Mouse (Mus musculus) neural tube, embryonic 15.5 days (tissue): ENCODE measurements around the gene Hyou1. TPM values are rescaled to one million over a fixed set of nuclear protein-coding genes. Genes with fewer than 3 reads are reported as not detected.
"Not testable (repeated sequence)": the region's sequence is repeated elsewhere in the genome, so short reads cannot be mapped to it uniquely, and the experiment has no call there.

Experiments used
- ATAC-seq: fragments of 200-750 bp; cut with Nextera tagmentation; 2 replicates; pipeline ENCODE4 v1.8.0; 2017; ENCODE audit warnings: mild to moderate bottlenecking, moderate TSS enrichment, moderate library complexity; ENCODE audit not compliant: low FRiP score
- H3K27ac ChIP-seq: fragments of 300-500 bp; sonication (generic); replicated peaks from 2 replicates; pipeline ENCODE4 v1.5.1; 2015; ENCODE audit warnings: mild to moderate bottlenecking, inconsistent platforms
- H3K27me3 ChIP-seq: fragments of 300-500 bp; sonication (generic); replicated peaks from 2 replicates; pipeline ENCODE4 v1.6.1; 2015; ENCODE audit warnings: inconsistent platforms
- H3K36me3 ChIP-seq: fragments of 300-500 bp; sonication (generic); 2 replicates; pipeline ENCODE4 v1.6.1; 2015; ENCODE audit warnings: inconsistent platforms
- H3K4me1 ChIP-seq: fragments of 300-500 bp; sonication (generic); 2 replicates; pipeline ENCODE4 v1.6.1; 2015; ENCODE audit warnings: inconsistent platforms
- H3K4me2 ChIP-seq: fragments of 300-500 bp; sonication (generic); 2 replicates; pipeline ENCODE4 v1.6.1; 2015; ENCODE audit warnings: inconsistent platforms, mild to moderate bottlenecking, moderate library complexity
- H3K4me3 ChIP-seq: fragments of 300-500 bp; sonication (generic); replicated peaks from 2 replicates; pipeline ENCODE4 v1.5.1; 2015; ENCODE audit warnings: mild to moderate bottlenecking, inconsistent platforms
- H3K9ac ChIP-seq: fragments of 300-500 bp; sonication (generic); replicated peaks from 2 replicates; pipeline ENCODE4 v1.6.1; 2015; ENCODE audit warnings: mild to moderate bottlenecking, inconsistent platforms
- H3K9me3 ChIP-seq: fragments of 300-500 bp; sonication (generic); replicated peaks from 2 replicates; pipeline ENCODE4 v1.6.1; 2016; ENCODE audit warnings: inconsistent platforms
- WGBS: fragments of 180-500 bp; shearing (Covaris S2); methylation state at CpG from one replicate; pipeline ENCODE4 v1.1.7; 2015; ENCODE audit warnings: mixed read lengths; 5-methylcytosine and 5-hydroxymethylcytosine counted together
- polyA plus RNA-seq: library from polyadenylated mRNA; unstranded; fragments of >200 nt; fragmentation: Nextera tagmentation; extraction: Ambion mirVana; gene quantifications from 2 replicates; pipeline ENCODE4 v1.2.1, GENCODE M21; 2015

Hyou1 gene
- polyA plus RNA-seq, 1 experiment from 2014 or later = 26.5 TPM

DNA sequence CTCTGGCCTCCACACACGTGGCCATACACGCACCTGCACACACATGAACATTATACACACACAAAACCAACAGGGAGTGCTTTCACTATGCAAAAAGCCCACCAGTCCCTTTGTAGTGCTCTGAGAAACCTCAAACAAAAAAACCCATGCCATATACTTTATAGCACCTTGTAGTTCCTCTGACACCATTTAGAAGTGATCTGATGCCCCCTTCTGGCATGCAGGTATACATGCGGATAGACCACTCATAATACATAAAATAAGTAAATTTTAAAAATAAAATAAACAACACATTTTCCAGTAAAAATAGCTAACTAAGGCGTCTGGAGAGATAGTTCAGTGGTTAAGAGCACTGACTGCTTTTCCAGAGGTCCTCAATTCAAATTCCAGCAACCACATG lies 22.1 kb upstream of the Hyou1 start:
- Histone ChIP-seq H3K27me3 (no peaks in the 10 kb centered on the region), H3K9me3 (no peaks in the 10 kb centered on the region), H3K4me2 (no peak overlapping the region), H3K4me3 (no peak overlapping the region), H3K27ac (no peak overlapping the region), H3K9ac (no peak overlapping the region), H3K36me3 (peaks cover 72% of the 10 kb centered on the region), H3K4me1 (peaks cover 11% of the 10 kb centered on the region)
- 70% methylated on average over 4 of the region's 4 CpGs for WGBS
- no peak for ATAC-seq

DNA sequence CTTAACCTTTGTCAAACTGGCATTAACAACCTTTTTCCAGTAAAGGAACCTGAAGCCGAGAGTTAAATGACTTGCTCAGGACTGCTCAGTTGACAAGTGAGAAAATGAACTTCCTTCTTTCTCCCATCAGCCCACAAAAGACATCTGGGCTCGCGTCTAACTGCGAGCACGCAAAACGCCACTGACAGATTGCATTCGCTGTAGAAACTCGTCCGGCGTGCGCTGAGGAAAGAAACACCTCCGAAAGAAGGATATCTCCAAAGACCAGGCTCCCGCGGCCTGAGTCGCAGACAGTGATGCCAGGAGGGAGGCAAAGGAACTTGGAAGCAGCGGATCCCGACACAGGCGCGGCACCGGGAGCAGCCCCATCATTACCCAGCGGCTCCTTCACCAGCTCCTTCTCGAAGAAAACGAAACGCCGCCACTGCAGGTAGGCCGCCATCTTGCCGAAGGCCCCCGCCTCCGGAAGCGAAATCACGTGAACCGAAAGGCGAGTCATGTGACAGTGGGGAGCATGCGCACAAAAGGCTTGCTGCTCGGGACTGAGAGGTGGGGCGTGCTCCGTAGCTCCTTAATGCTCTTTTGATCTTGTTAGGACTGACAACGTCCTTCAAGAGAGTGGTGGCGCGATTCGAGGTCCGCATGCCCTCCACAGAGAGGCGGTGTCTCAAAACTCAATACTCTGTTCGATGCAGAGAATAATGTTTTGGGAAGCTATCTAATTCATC lies 17.9 kb upstream of the Hyou1 start, which contains the start of gene Vps11:
Vps11 (minus strand) TSS at position 481 of the 728 bp plus-strand sequence.
- peaks cover 11% of the 10 kb centered on the region for H3K4me1 ChIP-seq
- H3K27ac ChIP-seq = peak within 1 kb of the TSS; percentile 68
- H3K4me3 ChIP-seq = peak within 1 kb of the TSS; percentile 57
- H3K9ac ChIP-seq = peak within 1 kb of the TSS; percentile 62
- peak within 1 kb of the TSS; percentile 67 for H3K4me2 ChIP-seq
- peak; percentile 92 for ATAC-seq
- H3K36me3 ChIP-seq = peaks cover 31% of the 10 kb centered on the region
- under 1% methylated on average over 44 of the region's 44 CpGs for WGBS
- H3K9me3 ChIP-seq = no peaks in the 10 kb centered on the region
- H3K27me3 ChIP-seq = no peaks in the 10 kb centered on the region

DNA sequence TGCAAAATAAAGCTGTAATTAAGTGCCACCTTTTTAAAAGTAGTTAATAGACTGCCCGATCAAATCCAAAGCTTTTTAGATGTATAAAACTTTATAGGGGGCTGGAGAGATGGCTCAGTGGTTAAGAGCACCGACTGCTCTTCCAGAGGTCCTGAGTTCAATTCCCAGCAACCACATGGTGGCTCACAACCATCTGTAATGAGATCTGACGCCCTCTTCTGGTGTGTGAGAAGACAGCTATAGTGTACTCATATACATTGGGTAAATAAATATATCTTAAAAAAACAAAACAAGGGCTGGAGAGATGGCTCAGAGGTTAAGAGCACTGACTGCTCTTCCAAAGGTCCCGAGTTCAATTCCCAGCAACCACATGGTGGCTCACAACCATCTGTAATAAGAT lies 17.4 kb upstream of the Hyou1 start:
- H3K4me1 ChIP-seq = peaks cover 11% of the 10 kb centered on the region
- peaks cover 25% of the 10 kb centered on the region for H3K36me3 ChIP-seq
- peak overlapping the region; percentile 57 for H3K4me3 ChIP-seq
- peak overlapping the region; percentile 62; the same call in 1 of the 2 replicates for H3K9ac ChIP-seq
- H3K4me2 ChIP-seq = peak overlapping the region; percentile 67
- 40% methylated on average over 4 of the region's 4 CpGs for WGBS
- peak overlapping the region; percentile 68 for H3K27ac ChIP-seq
- ATAC-seq = peak; percentile 39; the same call in 1 of the 2 replicates
- H3K9me3 ChIP-seq, H3K27me3 ChIP-seq: not testable (repeated sequence)

DNA sequence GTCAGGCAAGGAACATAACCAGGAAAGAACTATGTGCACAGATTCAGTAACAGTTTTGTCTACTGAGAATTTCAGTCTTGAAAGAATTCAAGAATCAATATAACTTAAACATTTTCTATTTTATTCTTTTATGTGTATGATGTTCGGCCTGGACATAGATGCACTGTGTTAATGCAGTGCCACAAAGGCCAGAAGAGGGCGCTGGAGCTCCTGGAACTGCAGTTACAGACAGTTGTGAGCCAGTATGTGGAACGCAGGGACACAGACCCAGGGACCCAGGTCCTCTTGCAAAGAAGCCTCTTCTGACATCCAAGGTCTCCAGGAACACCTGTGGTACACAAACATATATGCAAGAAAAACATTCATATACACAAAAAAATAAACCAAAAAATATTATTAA lies 14.8 kb upstream of the Hyou1 start:
- no peak for ATAC-seq
- Histone ChIP-seq H3K4me2 (no peak overlapping the region), H3K4me1 (peaks cover 8% of the 10 kb centered on the region), H3K27me3 (no peaks in the 10 kb centered on the region), H3K4me3 (no peak overlapping the region), H3K27ac (no peak overlapping the region), H3K9ac (no peak overlapping the region), H3K9me3 (no peaks in the 10 kb centered on the region), H3K36me3 (peaks cover 3% of the 10 kb centered on the region)
- 67% methylated on average over 3 of the region's 3 CpGs for WGBS

DNA sequence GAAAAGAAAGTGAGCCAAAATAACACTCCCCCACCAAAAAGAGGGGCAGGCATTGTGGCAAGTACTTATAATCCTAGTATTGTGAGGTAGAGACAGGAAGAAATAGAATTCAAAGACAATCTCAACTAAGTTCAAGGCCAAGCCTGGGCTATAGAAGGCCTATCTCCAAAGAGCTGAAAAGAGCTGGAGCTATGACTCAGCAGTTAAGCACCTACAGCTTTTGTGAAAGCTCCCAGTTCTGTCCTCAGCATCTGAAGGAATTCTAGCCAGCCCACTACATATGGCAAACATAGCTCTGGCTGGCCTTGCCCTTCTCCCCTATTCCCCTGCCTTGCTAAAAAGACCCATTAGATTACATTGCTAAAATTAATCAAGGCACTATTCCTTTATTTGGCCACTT lies 5.9 kb upstream of the Hyou1 start:
- Histone ChIP-seq H3K4me3 (no peak overlapping the region), H3K4me1 (peaks cover 7% of the 10 kb centered on the region; the same call in 1 of the 2 replicates), H3K9ac (no peak overlapping the region), H3K4me2 (no peak overlapping the region), H3K36me3 (no peaks in the 10 kb centered on the region), H3K9me3 (no peaks in the 10 kb centered on the region), H3K27me3 (no peaks in the 10 kb centered on the region), H3K27ac (no peak overlapping the region)
- ATAC-seq = no peak

DNA sequence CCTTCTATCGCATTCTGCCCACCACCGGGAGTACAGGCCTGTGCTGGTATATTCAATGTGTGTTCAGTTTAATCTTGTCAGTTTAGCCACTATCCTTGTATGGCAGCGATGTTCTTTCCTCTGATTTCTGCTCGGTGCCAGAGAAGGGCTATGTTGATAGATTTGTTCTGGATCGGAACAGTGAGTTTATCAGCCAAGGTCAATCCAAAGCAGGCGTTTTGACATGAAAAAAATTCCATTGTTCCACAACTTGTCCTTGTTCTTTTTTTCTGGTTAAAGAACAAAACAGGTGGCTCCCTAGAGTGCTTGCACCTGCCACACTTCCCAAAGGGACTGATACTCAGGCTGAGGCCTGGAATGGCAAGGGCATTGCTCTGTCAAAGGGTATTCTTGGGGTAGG lies 3.1 kb upstream of the Hyou1 start:
- no peak overlapping the region for H3K4me3 ChIP-seq
- peaks cover 23% of the 10 kb centered on the region for H3K4me1 ChIP-seq
- no peak for ATAC-seq
- no peak overlapping the region for H3K4me2 ChIP-seq
- no peaks in the 10 kb centered on the region for H3K36me3 ChIP-seq
- no peak overlapping the region for H3K9ac ChIP-seq
- no peak overlapping the region for H3K27ac ChIP-seq
- no peaks in the 10 kb centered on the region for H3K27me3 ChIP-seq
- 90% methylated on average over 6 of the region's 6 CpGs for WGBS
- H3K9me3 ChIP-seq = no peaks in the 10 kb centered on the region

DNA sequence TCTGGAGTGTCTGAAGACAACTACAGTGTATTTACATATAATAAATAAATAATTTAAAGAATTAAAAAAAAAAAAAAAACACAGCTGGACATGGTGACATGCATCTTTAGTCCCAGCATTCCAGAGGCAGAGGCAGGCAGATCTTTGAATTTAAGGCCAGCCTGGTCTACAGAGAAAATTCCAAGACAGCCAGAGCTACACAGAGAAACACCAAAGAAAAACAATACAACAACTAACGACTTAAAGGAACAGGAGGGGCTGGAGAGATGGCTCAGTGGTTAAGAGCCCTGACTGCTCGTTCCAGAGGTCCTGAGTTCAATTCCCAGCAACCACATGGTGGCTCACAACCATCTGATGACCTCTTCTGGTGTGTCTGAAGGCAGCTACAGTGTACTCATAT lies 2.0 kb upstream of the Hyou1 start:
- not testable (repeated sequence) for H3K27ac ChIP-seq, H3K4me3 ChIP-seq, H3K9me3 ChIP-seq, H3K9ac ChIP-seq, ATAC-seq, H3K4me2 ChIP-seq, H3K27me3 ChIP-seq
- 88% methylated on average over 2 of the region's 2 CpGs for WGBS
- Histone ChIP-seq H3K36me3 (peaks cover 12% of the 10 kb centered on the region), H3K4me1 (peaks cover 27% of the 10 kb centered on the region)

DNA sequence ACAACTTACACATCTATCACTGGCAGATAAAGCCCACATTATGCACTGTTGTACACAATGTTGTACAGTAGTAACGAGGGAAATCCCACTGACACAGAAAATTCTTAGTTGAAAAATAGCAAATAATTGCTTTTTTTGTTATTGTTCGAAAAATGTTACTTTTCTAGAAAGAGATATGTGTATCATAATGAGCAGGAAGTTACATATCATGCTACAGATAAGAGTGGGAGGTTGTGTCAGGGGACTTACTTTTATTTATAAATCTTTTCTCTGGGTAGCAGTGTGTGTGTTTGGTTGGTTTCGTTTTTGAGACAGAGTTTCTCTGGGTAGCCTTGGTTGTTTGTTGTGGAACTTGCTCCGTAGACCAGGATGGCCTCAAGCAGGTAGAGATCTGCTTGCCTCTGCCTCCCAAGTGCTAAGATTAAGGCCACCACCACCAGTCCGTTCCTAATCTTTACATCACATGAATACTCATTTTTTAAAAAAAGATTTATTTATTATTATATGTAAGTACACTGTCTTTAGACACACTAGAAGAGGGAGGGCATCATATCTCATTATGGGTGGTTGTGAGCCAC lies 1.0 kb upstream of the Hyou1 start:
- peak overlapping the region; percentile 94 for H3K4me3 ChIP-seq
- no peaks in the 10 kb centered on the region for H3K27me3 ChIP-seq
- 93% methylated on average over 5 of the region's 5 CpGs for WGBS
- no peak for ATAC-seq
- H3K4me1 ChIP-seq = peaks cover 27% of the 10 kb centered on the region
- H3K9me3 ChIP-seq = no peaks in the 10 kb centered on the region
- peak overlapping the region; percentile 94 for H3K4me2 ChIP-seq
- peak overlapping the region; percentile 95 for H3K27ac ChIP-seq
- peak overlapping the region; percentile 76 for H3K9ac ChIP-seq
- peaks cover 21% of the 10 kb centered on the region for H3K36me3 ChIP-seq

DNA sequence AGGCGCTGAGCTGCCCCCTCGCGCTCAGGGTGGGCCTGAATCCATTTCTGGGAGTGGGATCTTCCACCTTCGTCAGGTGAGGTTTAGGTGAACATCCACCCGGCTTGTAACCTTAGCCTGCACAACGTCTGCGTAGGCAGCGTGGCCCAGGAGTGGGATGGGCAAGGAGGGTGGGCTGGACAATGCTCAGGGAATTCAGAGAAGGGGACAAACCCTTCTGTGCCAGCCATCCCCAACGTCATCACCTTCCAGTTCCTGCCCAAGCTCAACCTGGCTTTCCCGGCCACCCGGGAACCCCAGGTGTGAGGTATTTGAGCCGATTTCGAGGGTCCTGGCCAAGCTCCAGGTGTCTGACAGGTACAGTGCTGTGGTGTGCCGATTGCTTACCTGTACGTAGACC lies 572 bp downstream of the Hyou1 start:
- Histone ChIP-seq H3K4me3 (peak overlapping the region; percentile 94), H3K27ac (peak overlapping the region; percentile 90), H3K27me3 (no peaks in the 10 kb centered on the region), H3K4me2 (peak overlapping the region; percentile 94), H3K36me3 (peaks cover 37% of the 10 kb centered on the region), H3K9ac (peak overlapping the region; percentile 96), H3K4me1 (peaks cover 27% of the 10 kb centered on the region), H3K9me3 (no peaks in the 10 kb centered on the region)
- WGBS = 8% methylated on average over 15 of the region's 15 CpGs
- peak; percentile 22 for ATAC-seq

DNA sequence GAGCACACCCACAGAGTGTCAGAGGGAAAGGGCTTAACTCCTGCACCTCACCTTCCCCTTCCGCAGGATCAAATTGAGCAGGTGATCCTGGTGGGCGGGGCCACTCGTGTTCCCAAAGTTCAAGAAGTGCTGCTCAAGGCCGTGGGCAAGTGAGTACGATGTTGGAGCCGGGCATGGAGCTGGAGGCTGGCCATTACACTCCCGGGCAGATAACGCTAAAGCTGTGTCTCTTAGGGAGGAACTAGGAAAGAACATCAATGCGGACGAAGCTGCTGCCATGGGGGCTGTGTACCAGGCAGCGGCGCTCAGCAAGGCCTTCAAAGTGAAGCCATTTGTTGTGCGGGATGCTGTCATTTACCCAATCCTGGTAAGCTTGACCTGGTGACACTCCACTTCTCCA lies 5.3 kb downstream of the Hyou1 start:
- Histone ChIP-seq H3K36me3 (peaks cover 83% of the 10 kb centered on the region), H3K4me2 (no peak overlapping the region), H3K4me3 (no peak overlapping the region), H3K27ac (no peak overlapping the region), H3K9ac (no peak overlapping the region), H3K4me1 (peaks cover 17% of the 10 kb centered on the region), H3K27me3 (no peaks in the 10 kb centered on the region), H3K9me3 (no peaks in the 10 kb centered on the region)
- WGBS = 92% methylated on average over 13 of the region's 13 CpGs
- no peak for ATAC-seq

DNA sequence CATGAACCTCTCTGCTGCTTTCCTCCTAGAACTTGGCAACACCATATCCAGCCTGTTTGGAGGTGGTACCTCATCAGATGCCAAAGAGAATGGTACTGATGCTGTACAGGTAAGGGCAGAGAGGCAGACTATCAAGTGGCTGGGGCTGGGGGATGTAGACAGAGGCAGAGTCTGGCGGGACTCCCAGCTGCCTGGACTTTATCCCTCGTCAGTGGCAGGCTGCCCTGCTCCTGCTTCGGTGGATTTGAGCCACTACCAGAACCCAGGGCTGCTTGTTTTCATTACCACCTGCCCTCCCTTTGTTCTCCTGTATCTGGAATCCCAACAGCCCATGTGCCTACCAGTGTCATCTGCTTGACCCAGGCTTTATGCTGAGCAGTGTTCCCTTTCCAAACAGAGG lies 7.9 kb downstream of the Hyou1 start:
- no peak overlapping the region for H3K4me2 ChIP-seq
- 95% methylated on average over 3 of the region's 3 CpGs for WGBS

DNA sequence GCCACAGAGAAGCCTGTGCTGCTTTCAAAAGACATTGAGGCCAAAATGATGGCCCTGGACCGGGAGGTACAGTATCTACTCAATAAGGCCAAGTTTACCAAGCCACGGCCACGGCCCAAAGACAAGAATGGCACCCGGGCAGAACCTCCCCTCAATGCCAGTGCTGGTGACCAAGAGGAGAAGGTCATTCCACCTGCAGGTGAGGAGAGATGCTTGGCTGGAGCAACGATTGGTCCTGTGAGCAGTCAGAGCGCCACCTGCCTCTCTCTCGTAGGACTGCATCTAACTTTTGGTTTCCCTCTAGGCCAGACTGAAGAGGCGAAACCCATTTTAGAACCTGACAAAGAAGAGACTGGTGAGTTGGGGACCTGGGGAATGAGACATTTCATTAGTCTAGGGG lies 10.0 kb downstream of the Hyou1 start:
- no peaks in the 10 kb centered on the region for H3K27me3 ChIP-seq
- H3K4me3 ChIP-seq = no peak overlapping the region
- H3K9ac ChIP-seq = no peak overlapping the region
- no peaks in the 10 kb centered on the region for H3K4me1 ChIP-seq
- H3K9me3 ChIP-seq = no peaks in the 10 kb centered on the region
- H3K4me2 ChIP-seq = no peak overlapping the region
- H3K36me3 ChIP-seq = peaks cover 73% of the 10 kb centered on the region
- no peak overlapping the region for H3K27ac ChIP-seq
- ATAC-seq = no peak
- WGBS = 66% methylated on average over 8 of the region's 8 CpGs

More for the DNA sequence above, 7.9 kb downstream of the Hyou1 start:
- Histone ChIP-seq H3K4me1 (no peaks in the 10 kb centered on the region), H3K36me3 (peaks cover 94% of the 10 kb centered on the region), H3K9ac (no peak overlapping the region), H3K9me3 (no peaks in the 10 kb centered on the region), H3K4me3 (no peak overlapping the region), H3K27ac (no peak overlapping the region), H3K27me3 (no peaks in the 10 kb centered on the region)
- no peak for ATAC-seq
